Mouse (Mus musculus): Measurements from ENCODE around the gene Cdkn3.
"Not testable (repeated sequence)": the region's sequence is repeated elsewhere in the genome, so short reads cannot be mapped to it uniquely, and the experiment has no call there.

Gene Cdkn3

GRCm38 (mm10) chr14:46819961-46820360 is 59.6 kb downstream of the Cdkn3 start:
- in situ Hi-C loops (cut with MboI; ENCODE audit: low pct_unique_long_range_greater_than_20kb in 1 of 2, low sequenced_read_pairs in 2 of 2, unreplicated experiment in 1 of 2), result not testable (repeated sequence)

Measured in mouse embryonic stem cell (cell line).